Mouse (Mus musculus): ENCODE data around the gene BC005624. TPM values are rescaled to one million over a fixed set of nuclear protein-coding genes. Genes with fewer than 3 reads are reported as not detected.

BC005624 gene
- polyA plus RNA-seq (2012; fragmentation: generic; extraction: Trizol): 10 to 100 TPM; 14.9 to 41.6 TPM

GRCm38 (mm10) chr2:30981790-30982513, at the start of gene BC005624, which contains the start of gene Usp20:
Gene BC005624 (minus strand): TSS chr2:30982201.
Gene Usp20 (plus strand): TSS chr2:30982279.

DNA sequence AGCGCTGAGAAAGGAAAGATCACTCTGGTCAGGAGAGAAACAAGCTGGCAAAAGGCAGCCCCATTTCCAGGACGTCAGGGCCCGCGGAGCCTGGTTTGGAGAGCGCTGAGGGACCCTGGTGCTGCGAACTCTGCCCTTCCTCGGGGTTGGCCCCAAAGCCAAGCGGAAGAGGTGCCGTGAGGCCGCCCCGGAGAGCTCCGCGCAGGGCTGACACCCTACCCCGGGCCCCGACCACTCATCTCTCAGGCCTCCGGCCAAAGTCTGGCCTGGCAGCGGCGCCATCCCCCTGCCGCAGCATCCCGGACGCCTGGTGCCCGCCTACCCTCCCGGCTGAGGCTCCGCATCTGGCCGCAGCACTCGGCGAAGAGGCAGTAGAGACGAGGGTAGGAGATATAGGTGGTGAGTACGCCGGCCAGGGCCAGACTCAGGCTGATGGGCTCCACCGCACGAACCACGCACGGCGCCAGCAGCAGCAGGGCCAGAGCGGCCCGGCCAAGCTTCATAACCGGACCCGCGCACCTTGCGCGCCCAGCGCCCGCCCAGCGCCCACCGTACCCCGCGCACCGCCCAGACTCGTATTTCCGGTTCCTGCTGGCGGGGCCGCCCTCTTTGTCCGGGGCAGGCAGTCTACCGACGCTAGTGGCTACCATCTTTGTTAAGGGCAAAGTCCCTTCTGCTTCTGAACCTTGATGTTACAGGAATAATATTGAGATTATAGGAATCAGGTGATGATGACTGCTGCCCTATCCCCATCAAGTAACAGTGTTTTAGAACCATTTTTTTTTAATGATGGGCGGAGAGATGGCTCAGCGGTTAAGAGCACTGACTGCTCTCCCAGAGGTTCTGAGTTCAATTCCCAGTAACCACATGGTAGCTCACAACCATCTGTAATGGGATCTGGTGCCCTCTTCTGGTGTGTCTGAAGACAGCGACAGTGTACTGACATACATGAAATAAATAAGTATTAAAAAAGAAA, 14.4 kb downstream of the BC005624 start, which contains the start of gene Tor1a:
Tor1a (minus strand) TSS at position 582 of the 976 bp plus-strand sequence.

GRCm38 (mm10) chr2:30952824-30953490, 29.0 kb downstream of the BC005624 start, which contains the start of gene Tor1b:
Gene Tor1b (plus strand): TSS chr2:30952959.

GRCm38 (mm10) chr2:30929483-30930045, 52.4 kb downstream of the BC005624 start, which contains the start of gene Ptges:
Gene Ptges (minus strand): TSS chr2:30929863.

Other genes with a start within 250 kb of the BC005624 start
- under 1 TPM; 0.18 to 0.60 TPM for gene 1700001O22Rik, start 178.5 kb downstream of the BC005624 start, polyA plus RNA-seq (2012; fragmentation: generic; extraction: Trizol)
- 10 to 100 TPM; 56.5 to 67.5 TPM for gene Ntmt1, start 174.4 kb downstream of the BC005624 start, polyA plus RNA-seq (2012; fragmentation: generic; extraction: Trizol)
- 10 to 100 TPM; 31.7 to 34.8 TPM for gene Asb6, start 151.9 kb downstream of the BC005624 start, polyA plus RNA-seq (2012; fragmentation: generic; extraction: Trizol)
- gene Prrx2, start 147.2 kb downstream of the BC005624 start, polyA plus RNA-seq (2012; fragmentation: generic; extraction: Trizol): 100 to 1,000 TPM; 158 to 314 TPM
- gene Ptges, start 52.3 kb downstream of the BC005624 start, polyA plus RNA-seq (2012; fragmentation: generic; extraction: Trizol): under 1 TPM; 0.11 to 0.78 TPM
- gene Tor1b, start 29.2 kb downstream of the BC005624 start, polyA plus RNA-seq (2012; fragmentation: generic; extraction: Trizol): 10 to 100 TPM in 1 of 2 experiments, 1 to 10 TPM in 1; 8.1 to 38.6 TPM
- gene Tor1a, start 14.3 kb downstream of the BC005624 start, polyA plus RNA-seq (2012; fragmentation: generic; extraction: Trizol): 10 to 100 TPM; 20.5 to 36.4 TPM
- 1 to 10 TPM; 6.1 to 9.8 TPM for gene Usp20, start 78 bp upstream of the BC005624 start, polyA plus RNA-seq (2012; fragmentation: generic; extraction: Trizol)
- 10 to 100 TPM in 1 of 2 experiments, 1 to 10 TPM in 1; 2.0 to 13.7 TPM for gene Fnbp1, start 159.8 kb upstream of the BC005624 start, polyA plus RNA-seq (2012; fragmentation: generic; extraction: Trizol)
- 10 to 100 TPM; 12.6 to 21.5 TPM for gene Gpr107, start 170.1 kb upstream of the BC005624 start, polyA plus RNA-seq (2012; fragmentation: generic; extraction: Trizol)

Data from C3H10T1/2 (cell line).